Mouse (Mus musculus) CD4-positive, CD25-positive, alpha-beta regulatory T cell, adult 4 months (primary cell): ENCODE measurements at regions not wholly inside any gene's neighbourhood (a gene's known extent, or its start where the extent isn't known, plus 50 kb on each side); places are given as distances from the start of the nearest gene placed in this dataset.

Experiments used
- ATAC-seq: one replicate; pipeline ENCODE4 v1.8.0; 2017

- no peak for ATAC-seq
Measured at GRCm38 (mm10) chr1:137703882-137704281, 471.6 kb downstream of the Ptprc start.

GRCm38 (mm10) chr1:137698876-137699275 is 476.6 kb downstream of the Ptprc start:
- ATAC-seq: no peak

GRCm38 (mm10) chr1:137697289-137697688 is 478.2 kb downstream of the Ptprc start:
- no peak for ATAC-seq

- ATAC-seq: no peak
Measured at GRCm38 (mm10) chr1:137696796-137697195, 478.7 kb downstream of the Ptprc start.

GRCm38 (mm10) chr1:137695751-137696150 is 479.8 kb downstream of the Ptprc start:
- no peak for ATAC-seq

- ATAC-seq: no peak
Measured at GRCm38 (mm10) chr1:137692525-137692924, 483.0 kb downstream of the Ptprc start.

- no peak for ATAC-seq
Measured at GRCm38 (mm10) chr1:137690860-137691595, 484.5 kb downstream of the Ptprc start.

GRCm38 (mm10) chr1:137670650-137671049 is 504.9 kb downstream of the Ptprc start:
- no peak for ATAC-seq

- no peak for ATAC-seq
Measured at GRCm38 (mm10) chr1:137669849-137670248, 505.7 kb downstream of the Ptprc start.

- ATAC-seq: no peak
Measured at GRCm38 (mm10) chr1:137658141-137658540, 517.4 kb downstream of the Ptprc start.

- no peak for ATAC-seq
Measured at GRCm38 (mm10) chr1:137656900-137657458, 518.5 kb downstream of the Ptprc start.

GRCm38 (mm10) chr1:137654171-137654570 is 521.3 kb downstream of the Ptprc start:
- ATAC-seq: no peak

GRCm38 (mm10) chr1:137653495-137653894 is 522.0 kb downstream of the Ptprc start:
- ATAC-seq: no peak

- ATAC-seq: no peak
Measured at GRCm38 (mm10) chr1:137650629-137651028, 524.9 kb downstream of the Ptprc start.

GRCm38 (mm10) chr1:137650082-137650481 is 525.4 kb downstream of the Ptprc start:
- no peak for ATAC-seq

GRCm38 (mm10) chr1:137648832-137649231 is 526.7 kb downstream of the Ptprc start:
- ATAC-seq: no peak

GRCm38 (mm10) chr1:137644601-137645040 is 530.9 kb downstream of the Ptprc start:
- no peak for ATAC-seq

- ATAC-seq: no peak
Measured at GRCm38 (mm10) chr1:137643508-137643907, 532.0 kb downstream of the Ptprc start.

GRCm38 (mm10) chr1:137640848-137641247 is 534.7 kb downstream of the Ptprc start:
- no peak for ATAC-seq

- ATAC-seq: no peak
Measured at GRCm38 (mm10) chr1:137636947-137637346, 538.6 kb downstream of the Ptprc start.

- ATAC-seq: no peak
Measured at GRCm38 (mm10) chr1:137636321-137636944, 539.1 kb downstream of the Ptprc start.

- no peak for ATAC-seq
Measured at GRCm38 (mm10) chr1:137635781-137636180, 539.7 kb downstream of the Ptprc start.

- no peak for ATAC-seq
Measured at GRCm38 (mm10) chr1:137631546-137631945, 544.0 kb downstream of the Ptprc start.

GRCm38 (mm10) chr1:137620672-137621071 is 554.8 kb downstream of the Ptprc start:
- no peak for ATAC-seq
